Mouse (Mus musculus) midbrain, embryonic 14.5 days (tissue): Measurements from ENCODE around the gene Acsm1. TPM values are rescaled to one million over a fixed set of nuclear protein-coding genes. Genes with fewer than 3 reads are reported as not detected.

ENCODE experiments used
- ATAC-seq: fragments of 200-750 bp; cut with Nextera tagmentation; 2 replicates; pipeline ENCODE4 v1.8.0; 2017; ENCODE audit warnings: moderate number of reproducible peaks, moderate library complexity; ENCODE audit not compliant: low FRiP score, low TSS enrichment
- DNase-seq: peaks from one replicate; pipeline ENCODE4 v3.0.0-alpha.2; 2015
- H3K27ac ChIP-seq: fragments of 300-500 bp; sonication (generic); replicated peaks from 2 replicates; pipeline ENCODE4 v1.5.1; 2014; ENCODE audit warnings: mild to moderate bottlenecking, low read depth, low read length, moderate library complexity
- H3K27me3 ChIP-seq: fragments of 300-500 bp; sonication (generic); 2 replicates; pipeline ENCODE4 v1.6.1; 2014; ENCODE audit warnings: low read length, control low read depth, mixed read lengths; ENCODE audit not compliant: control insufficient read depth, insufficient read depth
- H3K36me3 ChIP-seq: fragments of 300-500 bp; sonication (generic); 2 replicates; pipeline ENCODE4 v1.6.1; 2014; ENCODE audit warnings: low read length, control low read depth; ENCODE audit not compliant: control insufficient read depth, insufficient read depth
- H3K4me1 ChIP-seq: fragments of 300-500 bp; sonication (generic); 2 replicates; pipeline ENCODE4 v1.6.1; 2014; ENCODE audit warnings: mild to moderate bottlenecking, antibody characterized with exemption, low read length, control low read depth; ENCODE audit not compliant: control insufficient read depth, insufficient read depth
- H3K4me2 ChIP-seq: fragments of 300-500 bp; sonication (generic); 2 replicates; pipeline ENCODE4 v1.6.1; 2014; ENCODE audit warnings: mild to moderate bottlenecking, low read length, moderate library complexity
- H3K4me3 ChIP-seq: fragments of 300-500 bp; sonication (generic); replicated peaks from 2 replicates; pipeline ENCODE4 v1.5.1; 2014; ENCODE audit warnings: low read depth, low read length
- H3K9ac ChIP-seq: fragments of 300-500 bp; sonication (generic); replicated peaks from 2 replicates; pipeline ENCODE4 v1.6.1; 2014; ENCODE audit warnings: mild to moderate bottlenecking, low read length, moderate library complexity
- H3K9me3 ChIP-seq: fragments of 300-500 bp; sonication (generic); 2 replicates; pipeline ENCODE4 v1.6.1; 2016; ENCODE audit warnings: low read length, control low read depth, mixed read lengths; ENCODE audit not compliant: control insufficient read depth
- WGBS: fragments of 180-500 bp; shearing (Covaris S2); extraction: QIAGEN DNeasy Blood & Tissue Kit; methylation state at CpG from one replicate; pipeline ENCODE4 v1.1.7; 2014; 5-methylcytosine and 5-hydroxymethylcytosine counted together
- polyA plus RNA-seq: library from polyadenylated mRNA; unstranded; fragments of >200 nt; fragmentation: Nextera tagmentation; extraction: Ambion mirVana; gene quantifications from 2 replicates; pipeline ENCODE4 v1.2.1, GENCODE M21; 2014

Acsm1 gene
- polyA plus RNA-seq, 1 experiment from 2014 or later: not detected

- Histone ChIP-seq H3K27me3 (no peaks in the 10 kb centered on the region), H3K27ac (no peak within 1 kb of the TSS), H3K4me3 (no peak within 1 kb of the TSS), H3K9me3 (no peaks in the 10 kb centered on the region), H3K36me3 (no peaks in the 10 kb centered on the region), H3K4me1 (no peaks in the 10 kb centered on the region), H3K9ac (no peak within 1 kb of the TSS), H3K4me2 (no peak within 1 kb of the TSS)
- DNase-seq (no peak), ATAC-seq (no peak)
- WGBS: 83% methylated on average over 5 of the region's 5 CpGs
These were observed 82.9 kb downstream of the Acsm1 start, which contains the start of gene Acsm4 for GRCm38 (mm10) chr7:119689726-119690125. Gene Acsm4 (plus strand): TSS chr7:119690026.

GRCm38 (mm10) chr7:119692302-119692701 lies 85.5 kb downstream of the Acsm1 start:
- H3K4me1 ChIP-seq: no peaks in the 10 kb centered on the region
- ATAC-seq: no peak
- no peak for DNase-seq
- H3K4me2 ChIP-seq: no peak overlapping the region
- H3K4me3 ChIP-seq: no peak overlapping the region
- no peaks in the 10 kb centered on the region for H3K9me3 ChIP-seq
- H3K27me3 ChIP-seq: no peaks in the 10 kb centered on the region
- H3K27ac ChIP-seq: no peak overlapping the region
- 86% methylated on average over 4 of the region's 4 CpGs for WGBS
- H3K36me3 ChIP-seq: no peaks in the 10 kb centered on the region
- no peak overlapping the region for H3K9ac ChIP-seq

- Histone ChIP-seq H3K27me3 (no peaks in the 10 kb centered on the region), H3K9me3 (no peaks in the 10 kb centered on the region), H3K9ac (no peak overlapping the region), H3K4me2 (no peak overlapping the region), H3K4me3 (no peak overlapping the region), H3K27ac (no peak overlapping the region), H3K36me3 (no peaks in the 10 kb centered on the region), H3K4me1 (no peaks in the 10 kb centered on the region)
- ATAC-seq (no peak), DNase-seq (no peak)
- 86% methylated on average over 1 of the region's 1 CpGs for WGBS
These were observed 88.1 kb downstream of the Acsm1 start for GRCm38 (mm10) chr7:119694926-119695325.

Other genes starting within 250 kb of the Acsm1 start
- gene Gp2, start 147.7 kb upstream of the Acsm1 start, polyA plus RNA-seq: not detected in 2 replicates
- not detected in 2 replicates for gene Umod, start 127.7 kb upstream of the Acsm1 start, polyA plus RNA-seq
- not detected in 2 replicates for gene Acsm5, start 87.6 kb upstream of the Acsm1 start, polyA plus RNA-seq
- gene Pdilt, start 83.5 kb upstream of the Acsm1 start, polyA plus RNA-seq: 0.13 and 0.16 TPM in 2 replicates
- not detected in 2 replicates for gene Acsm2, start 52.7 kb upstream of the Acsm1 start, polyA plus RNA-seq
- gene Acsm4, start 83.0 kb downstream of the Acsm1 start, polyA plus RNA-seq: not detected in 2 replicates
- 71.3 and 94.4 TPM in 2 replicates for gene Thumpd1, start 113.8 kb downstream of the Acsm1 start, polyA plus RNA-seq
- gene Acsm3, start 153.9 kb downstream of the Acsm1 start, polyA plus RNA-seq: 0.34 TPM in 1 of 2 replicates, not detected in the other
- 9.4 and 11.6 TPM in 2 replicates for gene Rexo5, start 187.0 kb downstream of the Acsm1 start, polyA plus RNA-seq
- gene Eri2, start 187.0 kb downstream of the Acsm1 start, polyA plus RNA-seq: 19.2 and 25.5 TPM in 2 replicates